Mouse (Mus musculus): ENCODE measurements around the gene Ascc3.

DNA sequence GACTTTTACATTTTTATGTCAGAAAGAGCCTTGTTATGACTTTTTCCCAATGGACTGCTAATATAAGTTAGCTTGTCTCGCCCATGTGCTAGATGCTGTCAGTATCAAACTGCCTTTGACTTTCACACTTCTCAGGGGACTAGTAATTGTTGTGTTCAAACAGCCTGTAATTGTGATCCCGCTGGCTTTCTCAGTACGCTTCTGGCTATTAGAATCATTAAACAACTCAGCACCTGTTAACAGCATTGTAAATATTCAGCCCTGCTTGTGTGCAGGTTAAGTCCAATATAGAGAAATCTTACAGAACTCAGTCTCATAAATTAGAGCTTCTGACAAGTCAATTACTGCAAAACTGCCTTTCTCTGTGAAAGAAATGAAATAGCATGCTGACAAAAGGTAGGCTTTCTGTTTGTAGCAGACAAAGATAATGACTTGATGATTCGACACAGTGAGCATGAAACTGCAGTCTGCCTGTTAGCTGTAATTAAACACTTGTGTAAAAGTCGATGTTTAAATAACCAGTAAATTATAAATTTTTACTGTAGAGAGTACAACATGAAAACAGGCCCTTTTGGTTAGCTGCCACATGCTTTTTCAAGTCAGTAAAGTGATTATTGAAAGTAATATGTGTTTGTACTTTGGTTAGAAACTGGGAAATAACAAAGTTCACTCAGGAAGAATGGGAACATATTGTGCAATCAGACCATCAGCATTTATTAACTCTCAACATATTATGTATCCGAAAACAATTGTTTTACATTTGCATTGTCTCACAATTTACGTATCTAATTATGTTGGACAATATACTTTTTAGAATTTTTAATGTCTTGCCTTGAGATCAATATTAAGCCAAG is 171.2 kb downstream of the Ascc3 start:
- TF ChIP-seq CTCF (IDR thresholded peaks at IDR 0.05) (no peak), EP300 (IDR thresholded peaks at IDR 0.05) (no peak)
